Mouse (Mus musculus): ENCODE results near the gene Kmt2e.

- TF ChIP-seq CTCF (IDR thresholded peaks at IDR 0.05; ENCODE audit: control insufficient read depth, insufficient read depth, insufficient replicate concordance, low read depth, low read length) = no peak
- no peak for TF ChIP-seq POLR2A (IDR thresholded peaks at IDR 0.05; ENCODE audit: control insufficient read depth, low read depth, low read length)
Observed at GRCm38 (mm10) chr5:23473098-23473873, 39.0 kb downstream of the Kmt2e start.
